Mouse (Mus musculus) inflammation-experienced regulatory T-cells, adult 6 months (primary cell): ENCODE data around the gene Cdk2. TPM values are rescaled to one million over a fixed set of nuclear protein-coding genes. Genes with fewer than 3 reads are reported as not detected.
"Not testable (repeated sequence)": the region's sequence is repeated elsewhere in the genome, so short reads cannot be mapped to it uniquely, and the experiment has no call there.

ENCODE experiments used
- ATAC-seq: one replicate; pipeline ENCODE4 v1.8.0; 2017
- polyA plus RNA-seq, 3 experiments: library from polyadenylated mRNA; unstranded; fragments of 100-300 nt; shearing (Covaris generic); gene quantifications; one replicate each; pipeline ENCODE4 v1.2.1; 2017

Cdk2 gene
- 10 to 100 TPM; 16.8 to 38.3 (median 19.9) TPM for polyA plus RNA-seq

DNA sequence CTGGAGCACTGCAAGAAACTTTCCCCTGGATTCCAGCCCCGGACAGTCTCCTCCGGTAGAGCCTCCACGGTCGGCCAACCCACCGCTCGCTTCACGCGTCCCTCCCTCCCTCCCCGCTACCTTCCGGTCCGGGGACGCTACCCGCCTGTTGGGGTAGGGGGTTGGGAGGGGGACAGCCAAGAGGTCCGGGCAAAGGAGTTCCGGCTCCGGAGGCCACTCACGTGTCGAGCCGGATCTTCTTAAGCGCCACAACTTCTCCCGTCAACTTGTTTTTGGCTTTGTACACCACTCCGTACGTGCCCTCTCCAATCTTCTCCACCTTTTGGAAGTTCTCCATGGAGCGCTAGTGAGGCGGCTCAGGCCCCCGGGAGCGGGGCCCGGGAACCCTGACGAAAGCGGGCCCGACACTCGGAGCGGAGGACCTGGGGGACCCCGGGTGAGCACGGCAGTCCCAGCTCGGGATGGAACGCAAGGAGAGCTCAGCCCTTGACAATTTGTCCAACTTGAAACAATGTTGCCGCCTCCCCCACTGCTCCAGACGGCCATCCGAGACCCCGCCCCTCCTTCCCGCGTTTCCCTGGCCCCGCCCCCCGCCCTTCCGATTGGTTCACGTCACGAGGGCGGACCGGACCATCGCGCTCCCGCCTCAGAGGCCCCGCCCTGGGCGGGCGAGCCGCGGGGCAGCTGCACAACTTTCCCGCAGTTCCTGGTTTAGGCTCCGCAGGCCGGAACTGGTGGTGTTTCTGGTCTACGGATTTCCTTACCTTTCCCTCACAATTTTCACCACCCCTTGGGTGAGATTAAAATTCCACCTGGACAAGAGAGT lies at the start of gene Cdk2:
TSS of gene Cdk2 (minus strand) at position 541 of the 826 bp plus-strand sequence.
- ATAC-seq = peak; percentile 89

DNA sequence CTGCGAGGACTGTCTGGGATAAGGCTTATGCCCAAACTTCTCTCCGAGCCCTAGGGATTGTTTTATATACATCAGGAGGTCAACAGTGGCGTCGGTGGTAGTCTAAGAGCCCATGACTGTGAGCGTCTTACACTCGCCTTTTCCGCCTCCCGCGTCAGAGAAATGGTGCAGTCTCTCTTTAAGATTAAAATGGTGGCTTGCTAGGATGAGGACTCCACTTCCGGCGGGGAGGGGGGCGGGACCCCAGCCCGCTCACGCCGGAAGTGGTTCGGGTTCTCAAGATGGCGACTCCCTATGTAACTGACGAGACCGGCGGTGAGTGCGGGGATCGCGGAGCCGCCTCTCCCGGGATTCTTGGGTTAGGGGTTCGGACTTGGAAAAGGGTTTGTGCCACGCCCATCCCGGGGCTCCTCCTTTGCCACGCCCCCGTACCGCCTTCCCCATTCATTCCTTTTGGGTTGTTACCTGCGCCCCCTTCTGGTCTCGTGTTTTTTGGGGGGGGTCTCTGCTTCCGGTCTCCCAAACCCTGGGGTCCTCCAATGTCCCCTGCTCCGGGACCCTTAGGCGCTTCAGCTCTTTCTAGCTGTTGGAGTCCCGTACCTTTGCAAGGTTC lies 43.5 kb upstream of the Cdk2 start:
- ATAC-seq = peak; percentile 51

DNA sequence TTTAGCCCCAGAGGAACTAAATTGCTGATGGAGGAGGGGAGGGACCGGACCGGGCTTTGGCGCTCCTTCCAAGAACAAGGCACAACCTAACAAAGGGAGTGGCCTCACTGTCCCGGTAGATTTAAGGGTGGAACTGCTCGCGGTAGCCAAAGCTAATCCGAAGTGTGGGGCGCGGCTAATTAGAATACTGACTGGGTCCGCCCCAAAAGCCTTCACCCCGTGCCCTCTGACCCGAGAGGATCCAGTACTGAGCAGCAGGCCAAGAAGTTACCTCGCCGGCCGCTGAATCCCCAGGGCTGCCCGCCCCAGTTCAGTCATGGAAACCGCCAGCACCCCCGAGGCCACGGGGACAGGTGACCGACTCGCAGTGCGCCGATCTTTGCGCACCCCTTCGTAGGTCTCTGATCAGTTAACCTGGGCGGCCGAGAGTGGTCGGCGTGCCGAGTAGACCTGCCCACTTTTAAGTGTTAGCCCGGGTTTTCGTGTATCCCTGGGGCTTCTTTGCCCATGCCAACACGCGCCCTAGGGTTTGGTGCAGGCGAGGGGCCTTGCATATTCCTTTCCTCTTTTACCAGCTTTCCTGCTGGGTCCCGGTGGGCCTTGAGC lies 42.9 kb upstream of the Cdk2 start, which contains the start of gene Pym1:
TSS of gene Pym1 (plus strand) at position 244 of the 606 bp plus-strand sequence.
- peak; percentile 32 for ATAC-seq

DNA sequence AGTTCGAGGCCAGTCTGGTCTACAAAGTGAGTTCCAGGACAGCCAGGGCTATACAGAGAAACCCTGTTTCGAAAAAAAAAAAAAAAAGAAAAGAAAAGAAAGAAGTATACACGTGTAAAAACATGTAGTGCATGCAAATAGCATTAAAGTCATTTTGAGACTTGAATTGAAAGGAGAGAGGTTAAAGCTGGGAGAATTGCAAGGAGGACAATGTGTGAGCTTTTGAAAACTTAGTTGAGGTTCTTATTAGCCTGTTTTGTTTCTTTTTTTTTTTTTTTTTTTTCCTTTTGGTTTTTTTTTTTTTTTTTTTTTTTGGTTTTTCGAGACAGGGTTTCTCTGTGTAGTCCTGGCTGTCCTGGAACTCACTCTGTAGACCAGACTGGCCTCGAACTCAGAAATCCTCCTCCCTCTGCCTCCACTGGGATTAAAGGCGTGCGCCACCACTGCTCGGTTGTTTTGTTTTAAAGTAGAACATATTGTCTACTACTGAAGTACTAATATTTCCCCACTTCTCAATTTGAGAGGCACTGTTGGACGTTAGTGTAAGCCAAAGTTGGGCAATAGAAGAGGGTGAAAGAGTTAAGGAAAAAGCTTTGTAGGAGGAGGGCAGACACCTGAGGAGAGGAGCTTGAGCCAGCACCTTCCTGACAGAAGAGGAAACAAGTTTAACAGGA lies 42.3 kb upstream of the Cdk2 start:
- no peak for ATAC-seq

DNA sequence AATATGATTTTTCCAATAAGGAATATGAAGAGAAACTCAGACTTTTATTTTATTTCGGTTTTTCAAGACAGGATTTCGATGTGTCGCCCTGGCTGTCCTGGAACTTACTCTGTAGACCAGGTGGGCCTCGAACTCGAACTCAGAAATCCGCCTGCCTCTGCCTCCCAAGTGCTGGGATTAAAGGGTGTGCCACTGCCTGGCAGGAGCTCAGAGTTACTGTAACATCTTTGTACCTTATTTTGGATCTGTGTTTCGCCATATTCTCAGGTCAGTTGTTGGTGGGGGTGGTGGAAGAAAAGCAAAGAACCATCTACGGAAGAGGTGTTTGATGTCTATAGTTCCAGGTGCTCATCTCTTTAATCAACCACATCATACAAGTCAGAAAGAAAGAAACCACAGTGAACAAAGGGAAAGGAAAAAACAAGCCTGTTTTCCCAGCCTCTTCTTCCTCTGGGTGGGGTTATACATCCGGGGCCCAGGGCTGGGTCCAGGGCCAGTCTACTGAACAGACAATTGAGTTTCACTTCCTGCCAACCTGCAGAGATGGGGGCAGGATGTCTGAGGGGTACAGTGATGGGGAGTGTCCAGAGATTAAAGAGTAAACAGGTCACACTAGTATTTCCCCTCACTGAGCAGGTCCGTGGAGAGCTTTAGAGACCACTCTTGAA lies 41.2 kb upstream of the Cdk2 start:
- ATAC-seq = peak; percentile 62

DNA sequence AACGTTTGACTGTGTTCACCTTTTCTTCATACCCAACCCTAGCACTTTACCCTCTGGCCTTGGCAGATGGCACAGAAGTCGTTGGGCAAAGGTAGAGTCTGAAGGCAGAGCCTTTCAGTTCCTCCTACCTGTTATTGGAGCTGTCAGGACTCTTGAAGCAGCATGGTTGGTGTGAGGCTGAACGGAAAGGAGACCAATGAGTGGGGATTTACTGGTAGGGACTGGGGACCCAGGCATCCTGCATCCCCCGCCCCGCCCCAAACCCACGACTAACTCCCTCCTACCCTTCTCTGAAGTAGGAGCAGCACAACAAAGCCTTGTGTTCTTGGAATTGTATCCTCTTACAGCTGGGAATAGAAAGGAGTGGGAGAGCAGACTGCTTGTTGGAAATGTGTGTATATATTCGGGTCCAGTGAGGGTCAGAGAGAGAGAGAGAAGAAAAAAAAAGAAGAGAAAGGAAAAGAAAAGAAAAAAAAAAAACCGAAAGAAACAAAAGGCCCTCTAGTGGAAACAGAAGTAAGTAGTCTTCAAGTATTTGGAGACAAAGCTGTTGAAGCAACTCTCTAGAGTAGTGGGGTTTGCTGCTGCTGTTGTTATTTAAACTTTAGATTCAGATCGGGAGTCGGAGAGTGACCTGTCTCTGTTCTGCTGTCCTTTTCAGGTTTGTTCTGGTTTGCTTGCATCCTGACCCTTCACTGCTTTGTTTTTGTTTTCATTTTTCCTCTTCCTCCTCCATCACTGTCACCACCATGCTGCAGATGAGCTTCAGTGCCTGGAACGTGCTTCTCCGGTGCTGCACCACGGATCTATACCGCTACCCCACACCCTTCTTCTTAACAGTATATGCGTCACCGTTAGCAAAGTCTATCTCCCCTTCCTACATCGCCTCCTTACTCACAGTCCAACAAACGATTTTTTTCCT lies 40.1 kb upstream of the Cdk2 start, which contains the start of gene Dgka:
TSS of gene Dgka (minus strand) at position 176 of the 922 bp plus-strand sequence.
- ATAC-seq = peak; percentile 30

DNA sequence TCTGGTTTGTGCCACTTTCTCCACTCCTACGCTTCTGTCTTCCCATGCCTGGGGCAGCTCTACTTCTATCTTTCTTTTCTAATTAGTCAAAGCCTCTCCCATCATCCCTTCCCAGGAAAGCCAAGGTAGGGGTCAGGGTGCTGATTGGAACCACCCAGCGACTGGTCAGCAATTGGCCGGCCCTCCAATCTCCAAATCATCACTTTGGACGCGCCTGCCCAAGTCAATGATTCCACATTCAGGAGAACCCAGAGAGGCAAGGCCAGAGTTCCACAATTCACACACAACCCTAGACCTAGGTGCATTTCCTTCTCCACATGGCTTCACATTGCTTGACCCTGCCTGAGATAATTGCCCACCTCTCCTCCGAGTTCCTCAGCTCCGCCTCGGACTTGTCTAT lies 39.4 kb upstream of the Cdk2 start:
- ATAC-seq = no peak

DNA sequence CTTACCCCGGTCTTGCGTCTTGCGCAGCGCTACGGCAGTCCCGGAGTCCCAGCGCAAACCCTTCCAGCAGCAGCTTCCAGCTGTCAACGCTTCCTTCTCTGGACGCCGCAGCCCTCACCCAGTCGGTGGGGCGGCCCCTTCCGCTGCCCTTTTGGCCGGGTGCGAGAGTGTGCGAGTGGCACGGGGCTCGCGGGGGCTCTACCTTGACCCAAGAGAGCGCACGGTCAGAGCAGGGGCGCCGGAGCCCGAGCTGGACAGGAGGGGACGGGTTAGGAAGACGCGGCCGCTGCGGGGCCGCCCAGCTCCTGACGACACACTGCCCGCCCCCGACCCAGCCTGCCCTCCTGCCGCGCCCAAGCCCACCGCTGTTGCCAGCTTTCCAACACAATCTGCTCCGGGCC lies 39.0 kb upstream of the Cdk2 start:
- ATAC-seq = no peak

DNA sequence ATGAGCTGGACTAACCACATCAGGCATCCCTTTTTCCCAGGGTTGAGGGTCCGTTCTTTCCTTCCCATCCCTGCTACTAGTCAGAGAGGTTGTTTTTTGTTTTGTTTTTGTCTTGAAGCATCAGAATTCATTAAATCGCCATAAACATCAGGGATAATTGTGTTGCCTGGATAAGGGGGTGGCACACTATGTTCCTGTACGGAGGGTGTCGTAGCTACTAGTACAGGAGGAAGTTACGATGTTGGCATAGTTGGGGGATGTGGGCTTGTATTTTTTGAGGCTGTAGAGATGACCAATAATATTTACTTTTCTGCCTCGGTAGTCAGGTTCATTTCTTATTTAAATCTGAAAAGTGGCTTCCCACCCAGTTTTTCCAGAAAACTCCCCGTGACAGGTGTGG lies 38.4 kb upstream of the Cdk2 start:
- ATAC-seq = no peak

DNA sequence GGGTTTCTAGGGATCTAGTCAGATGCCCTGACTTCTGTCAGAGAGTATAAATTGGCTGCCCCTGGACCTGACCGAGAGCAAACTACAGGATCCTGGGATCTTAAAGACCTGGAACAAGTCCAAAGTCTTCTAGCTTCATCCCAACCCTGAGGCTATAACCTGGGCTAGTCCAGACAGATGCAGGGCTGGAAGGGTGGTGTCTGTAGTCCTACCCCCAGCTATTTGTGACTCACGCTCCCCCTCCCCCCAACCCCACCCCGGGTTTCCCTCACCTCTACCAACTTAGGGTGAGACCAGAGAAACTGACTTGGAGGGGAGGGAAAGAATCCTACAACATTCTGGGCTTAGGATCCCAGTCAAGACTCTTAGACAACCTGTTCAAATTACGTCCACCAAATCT lies 37.8 kb upstream of the Cdk2 start:
- no peak for ATAC-seq

DNA sequence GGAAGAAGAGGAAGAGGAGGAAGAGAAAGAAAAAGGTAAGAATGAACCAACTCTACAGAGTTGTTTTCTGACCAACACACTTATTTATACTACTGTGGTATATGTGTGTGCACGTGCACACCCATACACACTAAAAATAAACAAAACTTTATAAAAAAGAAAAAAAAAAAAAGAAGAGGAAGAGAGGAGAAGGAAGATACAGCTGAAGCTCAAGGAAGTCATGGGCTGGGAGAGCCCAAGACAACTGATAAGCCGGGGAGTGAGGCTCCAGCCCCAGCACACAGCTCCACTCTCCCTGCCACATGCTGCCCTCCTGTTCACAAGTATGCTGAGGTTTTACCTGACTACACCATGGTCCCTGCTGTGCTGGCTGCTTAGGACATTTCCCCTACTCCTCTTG lies 35.5 kb upstream of the Cdk2 start:
- no peak for ATAC-seq

DNA sequence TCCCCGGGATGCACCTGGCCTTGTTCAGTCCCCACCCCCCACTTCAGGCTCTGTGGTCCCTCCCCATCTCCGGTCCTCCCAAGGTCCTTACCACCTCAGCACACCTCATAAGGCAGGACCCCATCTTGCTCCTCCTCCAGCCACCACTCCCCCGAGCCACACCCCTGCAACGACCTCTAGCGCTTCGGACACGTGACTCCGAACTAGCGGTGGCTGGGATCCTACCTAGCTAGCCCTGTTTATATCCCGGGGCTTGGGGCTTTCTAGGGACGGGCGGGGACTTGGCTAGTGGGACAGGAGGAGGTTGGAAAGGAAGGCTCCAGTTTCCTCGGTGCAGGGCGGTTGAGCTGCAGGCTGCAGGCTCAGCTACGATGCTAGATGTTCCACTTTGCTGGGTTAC lies 32.6 kb upstream of the Cdk2 start:
- ATAC-seq = no peak

DNA sequence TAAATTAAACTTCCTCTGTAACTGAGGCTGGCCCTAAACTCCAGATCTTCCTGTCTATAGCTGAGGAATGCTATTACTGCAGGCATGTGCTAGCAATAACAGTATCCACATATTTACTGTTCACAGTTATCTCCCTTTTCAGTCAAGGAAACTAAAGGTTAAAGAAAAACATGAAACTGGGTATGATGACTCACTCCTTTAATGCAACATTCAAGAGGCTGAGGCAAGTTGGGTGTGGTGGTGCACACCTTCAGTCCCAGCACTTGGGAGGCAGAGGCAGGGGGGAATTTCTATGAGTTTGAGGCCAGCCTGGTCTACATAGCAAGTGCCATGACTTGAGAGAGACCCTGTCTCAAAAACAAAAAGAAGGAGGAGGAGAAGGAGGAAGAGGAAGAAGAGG lies 27.2 kb upstream of the Cdk2 start:
- ATAC-seq = no peak

DNA sequence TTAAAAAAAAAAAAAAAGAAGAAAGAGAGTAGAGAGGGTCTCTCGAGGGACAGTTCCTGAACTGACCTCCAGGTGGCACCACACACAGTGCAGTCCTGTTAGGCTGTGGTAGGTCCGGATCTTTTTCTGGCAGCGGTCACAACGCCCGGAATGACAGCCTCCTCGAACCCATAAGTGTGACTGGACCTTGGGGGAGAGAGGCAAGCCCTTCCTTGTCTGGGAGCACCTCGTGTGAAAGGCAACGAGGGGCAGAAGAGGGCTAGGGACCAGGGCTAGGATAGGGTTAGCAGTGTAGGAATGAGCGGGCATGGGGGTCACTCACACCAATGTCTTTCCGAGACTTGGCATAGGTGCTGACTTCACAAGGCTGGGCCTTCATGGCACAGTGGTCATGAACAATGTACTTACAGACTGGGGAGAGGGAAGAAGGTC lies 26.2 kb upstream of the Cdk2 start:
- ATAC-seq = peak; percentile 57

DNA sequence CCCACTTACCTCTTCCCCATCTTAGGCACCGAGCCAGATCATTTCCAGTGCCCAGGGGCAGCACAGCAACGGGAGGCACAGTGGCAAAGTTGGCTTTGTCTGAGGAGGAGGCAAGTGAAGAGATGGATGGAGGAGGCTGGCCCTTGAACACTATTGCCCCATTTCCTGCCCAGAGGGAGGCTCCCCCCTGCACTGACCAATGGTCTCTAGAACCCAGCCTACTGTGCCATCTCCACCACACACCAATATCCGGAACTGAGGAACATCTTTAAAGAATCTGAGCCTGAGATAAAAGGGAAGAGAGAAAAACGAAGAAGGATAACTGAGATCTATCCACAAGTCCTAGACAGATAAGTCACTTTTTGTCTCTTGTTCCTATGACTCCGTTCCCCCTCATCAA lies 23.2 kb upstream of the Cdk2 start:
- no peak for ATAC-seq

DNA sequence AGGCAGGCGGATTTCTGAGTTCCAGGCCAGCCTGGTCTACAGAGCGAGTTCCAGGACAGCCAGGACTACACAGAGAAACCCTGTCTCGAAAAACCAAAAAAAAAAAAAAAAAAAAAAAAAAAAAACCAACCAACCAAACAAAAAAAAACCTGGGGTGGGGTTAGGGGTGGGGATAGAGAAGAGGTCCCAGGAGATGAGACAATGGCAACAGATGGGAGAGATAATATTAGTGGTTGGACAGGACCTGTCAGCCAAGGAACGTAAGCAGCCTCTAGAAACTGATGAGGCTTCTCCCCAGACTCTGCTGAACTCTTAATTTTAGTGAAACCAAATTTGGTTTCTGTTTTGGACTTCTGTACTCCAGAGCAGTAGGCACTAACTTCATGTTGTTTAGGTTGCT lies 20.6 kb upstream of the Cdk2 start:
- not testable (repeated sequence) for ATAC-seq

DNA sequence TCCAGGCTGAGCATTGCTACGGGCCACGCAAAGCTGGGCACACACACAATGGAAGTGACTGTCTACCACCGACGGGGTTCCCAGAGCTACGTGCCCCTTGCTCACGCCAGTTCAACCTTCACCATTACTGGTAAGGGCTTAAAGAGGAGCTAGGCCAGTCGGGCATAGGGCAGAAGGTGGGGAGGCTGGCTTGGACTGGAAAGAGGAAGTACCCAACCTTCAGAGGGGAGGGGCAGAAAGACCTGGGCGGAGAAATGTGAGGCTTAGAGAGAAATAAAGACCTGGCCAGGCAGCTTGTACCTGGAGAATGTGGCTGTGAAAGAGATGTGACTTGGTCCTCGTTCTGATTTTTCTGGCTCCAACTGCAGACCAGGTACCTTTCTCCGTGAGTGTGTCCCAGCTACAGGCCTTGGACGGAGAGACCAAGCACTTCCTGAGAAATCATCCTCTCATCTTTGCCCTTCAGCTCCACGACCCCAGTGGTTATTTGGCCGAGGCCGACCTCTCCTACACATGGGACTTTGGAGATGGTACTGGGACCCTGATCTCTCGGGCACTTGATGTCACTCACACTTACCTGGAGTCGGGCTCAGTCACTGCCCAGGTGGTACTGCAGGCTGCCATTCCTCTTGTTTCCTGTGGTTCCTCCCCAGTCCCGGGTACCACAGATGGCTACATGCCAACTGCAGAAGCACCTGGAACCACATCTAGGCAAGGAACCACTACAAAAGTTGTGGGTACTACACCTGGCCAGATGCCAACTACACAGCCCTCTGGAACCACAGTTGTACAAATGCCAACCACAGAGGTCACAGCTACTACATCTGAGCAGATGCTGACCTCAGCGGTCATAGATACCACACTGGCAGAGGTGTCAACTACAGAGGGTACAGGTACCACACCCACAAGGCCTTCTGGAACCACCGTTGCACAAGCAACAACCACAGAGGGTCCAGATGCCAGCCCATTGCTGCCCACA lies 11.0 kb upstream of the Cdk2 start:
- ATAC-seq = peak; percentile 49

DNA sequence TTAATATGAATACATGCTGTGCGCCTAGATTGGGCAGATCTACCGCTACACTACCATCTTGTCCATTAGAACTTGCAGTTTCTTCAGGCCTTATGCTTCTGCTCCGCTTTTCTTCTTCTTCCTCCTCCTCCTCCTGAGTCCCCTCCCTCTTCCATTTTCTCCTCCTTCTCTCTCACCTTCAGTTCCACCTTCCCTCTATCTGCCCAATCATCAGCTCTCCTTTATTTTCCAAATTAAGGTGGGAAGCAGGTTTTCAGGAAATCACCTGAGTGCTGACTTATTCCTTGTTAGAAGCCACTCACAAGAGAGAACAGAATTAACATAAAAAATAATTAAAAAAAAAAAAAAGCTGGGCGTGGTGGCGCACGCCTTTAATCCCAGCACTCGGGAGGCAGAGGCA lies 6.5 kb upstream of the Cdk2 start:
- not testable (repeated sequence) for ATAC-seq

DNA sequence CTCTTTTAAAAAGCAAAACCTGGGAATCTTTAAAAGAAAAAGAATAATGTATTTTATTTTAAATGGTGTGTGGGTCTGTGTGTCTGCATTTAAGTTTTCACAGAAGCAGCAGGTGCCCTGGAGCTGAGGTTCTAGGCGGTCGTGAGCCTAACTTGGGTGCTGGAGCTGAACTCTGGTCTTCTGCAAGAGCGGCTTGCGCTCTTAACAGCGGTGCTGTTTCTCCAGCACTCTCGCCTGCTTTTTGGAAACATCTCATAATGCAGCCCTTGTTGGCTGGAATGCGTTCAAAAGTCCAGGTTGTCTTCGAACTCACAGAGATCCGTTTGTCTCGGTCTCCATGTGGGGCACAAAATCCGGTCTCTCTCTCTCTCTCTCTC lies 474 bp upstream of the Cdk2 start:
- peak; percentile 30 for ATAC-seq

DNA sequence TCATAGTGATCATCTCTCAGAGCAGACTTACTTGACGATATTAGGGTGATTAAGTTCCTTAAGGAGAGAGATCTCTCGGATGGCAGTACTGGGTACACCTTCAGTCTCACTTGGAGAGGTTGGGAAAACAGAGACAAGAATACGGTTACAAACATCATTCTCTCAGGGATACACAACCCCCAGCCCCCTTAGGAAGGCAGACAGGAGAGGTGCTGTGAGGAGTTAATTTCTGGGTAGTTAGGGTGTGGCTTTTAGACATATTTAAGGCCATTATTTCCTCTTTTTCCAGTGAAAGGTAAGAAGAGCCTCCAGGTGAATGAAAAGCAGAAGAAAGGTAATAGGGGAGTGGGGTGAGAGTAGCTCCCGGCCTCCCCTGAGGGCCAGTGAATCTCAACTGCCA lies 936 bp downstream of the Cdk2 start, which contains the start of gene Pmel:
TSS of gene Pmel (plus strand) at position 301 of the 400 bp plus-strand sequence.
- no peak for ATAC-seq
